In genomic region chr12:112217021-112217420, GRCm38 (mm10) we compare ENCODE assay signal across 12 mouse cellular contexts.
DNase-seq lines count a peak whose midpoint lies in the region; ATAC-seq lines count a peak whose summit lies in the region.
"Had no signal": no experiment of that assay in that cellular context is flagged by ENCODE, and none has a peak within 500 bp of the region (broad histone marks: within the 10 kb centered on the region; RNA-seq: fewer than 3 reads in every experiment).

No protein-coding gene starts in this region.

- no peaks in the 10 kb centered on the region for H3K36me3 ChIP-seq in hindbrain, embryonic 13.5 days
- no peaks in the 10 kb centered on the region for H3K36me3 ChIP-seq in hindbrain, embryonic 12.5 days
- H3K36me3 ChIP-seq in forebrain, embryonic 16.5 days (ENCODE audit: control insufficient read depth, insufficient read depth), result no peaks in the 10 kb centered on the region
- no peaks in the 10 kb centered on the region for H3K36me3 ChIP-seq in midbrain, embryonic 13.5 days
- H3K36me3 ChIP-seq: embryonic facial prominence, embryonic 12.5 days had no signal

- peak; percentile 80 for DNase-seq in brain, adult 2 months (ENCODE audit: low read depth, low spot score)
- DNase-seq in embryo, embryonic 10 days (ENCODE audit: low spot score), result no peak
- DNase-seq in adrenal gland, postnatal 25 days, result no peak
- DNase-seq: cerebellum, adult 9-11 months had no signal

- no peak overlapping the region for H3K9ac ChIP-seq in hindbrain, embryonic 13.5 days
- H3K9ac ChIP-seq in hindbrain, embryonic 12.5 days, result no peak overlapping the region
- H3K9ac ChIP-seq in forebrain, embryonic 16.5 days (replicated peaks; ENCODE audit: low read depth, low read length), result no peak overlapping the region; the same call in 1 of the 2 replicates
- no peak overlapping the region for H3K9ac ChIP-seq in midbrain, embryonic 13.5 days (replicated peaks)
- H3K9ac ChIP-seq: embryonic facial prominence, embryonic 12.5 days; liver, postnatal 0 days had no signal

- H3K4me3 ChIP-seq in hindbrain, embryonic 13.5 days, result no peak overlapping the region
- no peak overlapping the region for H3K4me3 ChIP-seq in hindbrain, embryonic 12.5 days
- H3K4me3 ChIP-seq in forebrain, embryonic 16.5 days (replicated peaks; ENCODE audit: low read length), result no peak overlapping the region
- H3K4me3 ChIP-seq in midbrain, embryonic 13.5 days (replicated peaks), result no peak overlapping the region
- H3K4me3 ChIP-seq: embryonic facial prominence, embryonic 12.5 days had no signal

- no peaks in the 10 kb centered on the region for H3K9me3 ChIP-seq in hindbrain, embryonic 13.5 days
- H3K9me3 ChIP-seq in hindbrain, embryonic 12.5 days (replicated peaks), result no peaks in the 10 kb centered on the region
- H3K9me3 ChIP-seq in forebrain, embryonic 16.5 days (ENCODE audit: control insufficient read depth, low read length), result no peaks in the 10 kb centered on the region
- no peaks in the 10 kb centered on the region for H3K9me3 ChIP-seq in midbrain, embryonic 13.5 days
- H3K9me3 ChIP-seq: embryonic facial prominence, embryonic 12.5 days had no signal

- ATAC-seq in hindbrain, embryonic 13.5 days (ENCODE audit: low FRiP score), result no peak
- no peak for ATAC-seq in hindbrain, embryonic 12.5 days (ENCODE audit: low FRiP score)
- peak; percentile 68 for ATAC-seq in forebrain, embryonic 16.5 days
- ATAC-seq in midbrain, embryonic 13.5 days, result 0 out of 2 replicates have a peak, but pooled peaks have one; percentile 5
- ATAC-seq in megakaryocyte-erythroid progenitor cell, adult 5-6 weeks (replicated peaks; ENCODE audit: low FRiP score, low TSS enrichment, poor library complexity, severe bottlenecking), result no peak

- H3K4me2 ChIP-seq in hindbrain, embryonic 13.5 days, result no peak overlapping the region
- no peak overlapping the region for H3K4me2 ChIP-seq in hindbrain, embryonic 12.5 days (replicated peaks)
- H3K4me2 ChIP-seq in forebrain, embryonic 16.5 days (ENCODE audit: low read length), result no peak overlapping the region
- H3K4me2 ChIP-seq in midbrain, embryonic 13.5 days (replicated peaks), result no peak overlapping the region
- H3K4me2 ChIP-seq: embryonic facial prominence, embryonic 12.5 days; heart, embryonic 11.5 days had no signal

- peak overlapping the region; percentile 20 for H3K27ac ChIP-seq in hindbrain, embryonic 13.5 days
- H3K27ac ChIP-seq in hindbrain, embryonic 12.5 days, result no peak overlapping the region
- peak overlapping the region; percentile 81 for H3K27ac ChIP-seq in forebrain, embryonic 16.5 days (ENCODE audit: low read length)
- H3K27ac ChIP-seq in midbrain, embryonic 13.5 days, result peak overlapping the region; percentile 59; the same call in 1 of the 2 replicates
- H3K27ac ChIP-seq: embryonic facial prominence, embryonic 12.5 days had no signal

- 46% methylated on average over 7 of the region's 7 CpGs for WGBS in hindbrain, embryonic 13.5 days
- WGBS in hindbrain, embryonic 12.5 days, result 58% methylated on average over 7 of the region's 7 CpGs
- WGBS in forebrain, embryonic 16.5 days, result 6% methylated on average over 7 of the region's 7 CpGs
- whole genome bisulfite sequencing in midbrain, embryonic 13.5 days, result 53% methylated on average over 7 of the region's 7 CpGs

- peaks cover 61% of the 10 kb centered on the region for H3K27me3 ChIP-seq in hindbrain, embryonic 13.5 days
- H3K27me3 ChIP-seq in hindbrain, embryonic 12.5 days, result peaks cover 44% of the 10 kb centered on the region
- no peaks in the 10 kb centered on the region for H3K27me3 ChIP-seq in forebrain, embryonic 16.5 days (replicated peaks; ENCODE audit: control insufficient read depth, insufficient read depth, low read length)
- peaks cover 7% of the 10 kb centered on the region for H3K27me3 ChIP-seq in midbrain, embryonic 13.5 days

- H3K4me1 ChIP-seq in hindbrain, embryonic 13.5 days (replicated peaks), result peaks cover 44% of the 10 kb centered on the region
- peaks cover 27% of the 10 kb centered on the region for H3K4me1 ChIP-seq in hindbrain, embryonic 12.5 days
- peaks cover 39% of the 10 kb centered on the region for H3K4me1 ChIP-seq in forebrain, embryonic 16.5 days (replicated peaks; ENCODE audit: control insufficient read depth, insufficient read depth, low read length)
- peaks cover 53% of the 10 kb centered on the region for H3K4me1 ChIP-seq in midbrain, embryonic 13.5 days (replicated peaks)

Comparison
In these comparisons a context has a peak if more than half of its experiments do, and no peak if none do; other contexts are left out.
1. ATAC-seq: peak in forebrain, embryonic 16.5 days (single experiment) and midbrain, embryonic 13.5 days (single experiment); none in hindbrain, embryonic 13.5 days (single experiment), hindbrain, embryonic 12.5 days (single experiment) and megakaryocyte-erythroid progenitor cell, adult 5-6 weeks (single experiment).